Mouse (Mus musculus) intestine, embryonic 16.5 days (tissue): Measurements from ENCODE around the gene Wdr59. TPM values are rescaled to one million over a fixed set of nuclear protein-coding genes. Genes with fewer than 3 reads are reported as not detected.

Experiments used
- ATAC-seq: fragments of 200-750 bp; cut with Nextera tagmentation; 2 replicates; pipeline ENCODE4 v1.8.0; 2017; ENCODE audit warnings: moderate TSS enrichment, moderate library complexity
- H3K27ac ChIP-seq: fragments of 300-500 bp; sonication (generic); 2 replicates; pipeline ENCODE4 v1.5.1; 2014; ENCODE audit warnings: mild to moderate bottlenecking, low read length
- H3K27me3 ChIP-seq: fragments of 300-500 bp; sonication (generic); replicated peaks from 2 replicates; pipeline ENCODE4 v1.6.1; 2014; ENCODE audit warnings: low read length, control low read depth, mixed read lengths; ENCODE audit not compliant: control insufficient read depth, insufficient read depth
- H3K36me3 ChIP-seq: fragments of 300-500 bp; sonication (generic); 2 replicates; pipeline ENCODE4 v1.6.1; 2014; ENCODE audit warnings: low read length, control low read depth; ENCODE audit not compliant: control insufficient read depth, insufficient read depth
- H3K4me1 ChIP-seq: fragments of 300-500 bp; sonication (generic); 2 replicates; pipeline ENCODE4 v1.6.1; 2014; ENCODE audit warnings: low read length, control low read depth, mixed read lengths; ENCODE audit not compliant: control insufficient read depth, insufficient read depth
- H3K4me2 ChIP-seq: fragments of 300-500 bp; sonication (generic); 2 replicates; pipeline ENCODE4 v1.6.1; 2014; ENCODE audit warnings: low read depth, low read length, control low read depth
- H3K4me3 ChIP-seq: fragments of 300-500 bp; sonication (generic); 2 replicates; pipeline ENCODE4 v1.5.1; 2014; ENCODE audit warnings: mild to moderate bottlenecking, low read length
- H3K9ac ChIP-seq: fragments of 300-500 bp; sonication (generic); 2 replicates; pipeline ENCODE4 v1.6.1; 2014; ENCODE audit warnings: low read depth, low read length
- H3K9me3 ChIP-seq: fragments of 300-500 bp; sonication (generic); 2 replicates; pipeline ENCODE4 v1.6.1; 2016; ENCODE audit warnings: low read length, control low read depth; ENCODE audit not compliant: control insufficient read depth
- WGBS: fragments of 180-500 bp; shearing (Covaris S2); extraction: QIAGEN DNeasy Blood & Tissue Kit; methylation state at CpG from one replicate; pipeline ENCODE4 v1.1.7; 2014; 5-methylcytosine and 5-hydroxymethylcytosine counted together
- polyA plus RNA-seq: library from polyadenylated mRNA; unstranded; fragments of >200 nt; fragmentation: Nextera tagmentation; extraction: Ambion mirVana; gene quantifications from 2 replicates; pipeline ENCODE4 v1.2.1, GENCODE M21; 2015

Gene Wdr59
- 4.3 and 4.4 TPM in 2 replicates for polyA plus RNA-seq

DNA sequence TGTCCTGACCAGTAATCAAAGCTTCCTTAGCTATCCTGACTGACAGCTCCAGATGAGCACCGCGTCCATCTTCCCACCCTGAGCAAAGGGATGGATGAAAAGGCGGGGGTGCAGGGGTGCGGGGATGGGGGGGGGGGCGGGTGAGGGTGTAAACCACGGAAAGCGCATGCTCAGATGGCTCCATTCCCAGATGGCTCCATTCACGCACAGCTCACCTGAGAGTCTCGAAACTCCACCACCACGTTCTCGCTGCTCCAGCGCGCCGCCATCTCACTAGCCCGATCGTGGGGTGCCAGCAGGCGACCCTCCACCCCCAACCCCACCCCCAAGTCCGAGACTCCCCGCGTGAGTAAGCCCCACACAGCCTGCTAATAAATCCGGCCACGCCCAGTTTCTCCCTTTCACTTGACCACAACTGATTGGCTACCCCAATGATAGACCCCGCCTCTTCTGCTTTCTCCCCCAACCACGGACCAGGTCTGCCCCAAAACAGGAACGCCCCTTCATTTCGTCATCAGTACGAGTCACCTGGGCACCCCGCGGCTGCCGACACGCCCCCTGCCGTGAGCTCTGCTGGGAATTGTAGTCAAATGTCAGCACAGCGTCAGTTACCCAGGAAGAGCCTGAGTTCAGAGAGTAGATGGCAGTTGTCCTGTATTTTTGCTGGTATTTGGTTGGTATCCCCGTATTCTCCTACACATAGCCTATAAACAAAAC is at the start of gene Wdr59:
TSS of gene Wdr59 (minus strand) at position 380 of the 717 bp plus-strand sequence.
- Histone ChIP-seq H3K36me3 (no peaks in the 10 kb centered on the region), H3K4me2 (peak within 1 kb of the TSS; percentile 75), H3K27ac (no peak within 1 kb of the TSS), H3K4me1 (peaks cover 8% of the 10 kb centered on the region), H3K27me3 (no peaks in the 10 kb centered on the region), H3K9me3 (no peaks in the 10 kb centered on the region), H3K4me3 (peak within 1 kb of the TSS; percentile 70), H3K9ac (peak within 1 kb of the TSS; percentile 73)
- peak; percentile 99 for ATAC-seq
- 1% methylated on average over 34 of the region's 34 CpGs for WGBS

DNA sequence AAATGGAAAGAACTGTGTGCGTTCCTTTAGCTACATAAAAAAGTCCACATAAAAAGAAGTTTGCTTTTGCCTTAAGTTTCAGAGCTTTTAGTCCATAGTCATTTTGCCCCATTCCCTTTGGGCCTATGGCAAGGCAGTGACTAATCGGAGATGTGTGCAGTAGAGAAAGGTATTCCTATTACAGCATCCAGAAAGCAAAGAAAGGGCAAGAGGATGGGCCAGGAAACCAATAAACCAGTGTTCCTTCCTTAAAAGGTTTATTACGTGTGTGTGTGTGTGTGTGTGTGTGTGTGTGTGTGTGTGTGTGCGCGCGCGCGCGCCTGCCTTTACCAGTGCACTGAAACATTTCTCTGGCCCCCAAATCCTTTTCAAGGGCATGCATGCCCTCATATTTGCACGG is 49.8 kb upstream of the Wdr59 start:
- Histone ChIP-seq H3K9ac (no peak overlapping the region), H3K27me3 (no peaks in the 10 kb centered on the region), H3K36me3 (no peaks in the 10 kb centered on the region), H3K4me2 (no peak overlapping the region), H3K4me3 (no peak overlapping the region), H3K27ac (no peak overlapping the region), H3K4me1 (peaks cover 28% of the 10 kb centered on the region), H3K9me3 (no peaks in the 10 kb centered on the region)
- peak; percentile 35; the same call in 1 of the 2 replicates for ATAC-seq
- WGBS: 77% methylated on average over 10 of the region's 10 CpGs

DNA sequence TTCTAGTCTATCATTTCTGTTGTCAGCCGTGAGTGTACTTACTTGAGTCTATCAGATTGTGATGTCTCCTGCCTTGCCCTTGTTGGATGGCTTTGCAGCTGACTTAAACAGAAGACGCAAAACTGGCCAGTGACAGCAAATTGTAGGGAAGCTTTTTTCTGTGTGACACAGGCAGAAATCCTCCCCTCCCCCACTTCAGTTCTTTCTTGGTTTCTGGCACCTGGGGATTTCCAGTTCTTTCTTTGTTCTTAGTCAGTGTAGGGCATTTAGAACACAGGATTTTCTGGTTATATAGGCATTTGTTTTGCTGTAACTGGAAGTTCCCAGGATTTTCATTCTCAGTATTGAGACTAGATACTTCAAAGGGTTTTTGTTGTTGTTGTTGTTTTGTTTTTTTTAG is 48.5 kb upstream of the Wdr59 start:
- Histone ChIP-seq H3K9ac (no peak overlapping the region), H3K4me1 (peaks cover 28% of the 10 kb centered on the region), H3K9me3 (no peaks in the 10 kb centered on the region), H3K36me3 (no peaks in the 10 kb centered on the region), H3K4me3 (no peak overlapping the region), H3K4me2 (no peak overlapping the region), H3K27ac (no peak overlapping the region), H3K27me3 (no peaks in the 10 kb centered on the region)
- WGBS: 72% methylated on average over 2 of the region's 2 CpGs
- no peak for ATAC-seq

DNA sequence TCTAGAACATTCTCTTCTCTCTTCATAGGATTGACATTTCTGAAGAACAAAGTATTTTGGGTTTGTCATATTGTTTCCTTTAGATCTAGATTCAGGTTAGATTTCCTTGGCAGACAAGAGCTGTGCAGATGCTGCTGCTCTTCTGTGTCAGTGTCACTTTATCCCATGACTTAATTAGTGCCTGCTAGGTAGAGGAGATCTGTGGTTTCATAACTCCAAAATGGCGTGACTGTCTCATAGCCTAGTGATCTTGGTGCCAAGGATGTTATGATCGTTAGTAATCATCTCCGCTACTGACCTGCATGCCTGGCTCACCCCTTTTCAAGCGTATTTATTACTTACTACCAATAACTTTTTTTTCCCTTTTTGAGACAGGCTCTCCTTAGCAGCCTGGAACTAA is 48.0 kb upstream of the Wdr59 start:
- no peak overlapping the region for H3K27ac ChIP-seq
- 86% methylated on average over 4 of the region's 4 CpGs for WGBS
- H3K4me1 ChIP-seq: peaks cover 31% of the 10 kb centered on the region
- no peak overlapping the region for H3K4me3 ChIP-seq
- H3K9me3 ChIP-seq: no peaks in the 10 kb centered on the region
- H3K27me3 ChIP-seq: no peaks in the 10 kb centered on the region
- no peaks in the 10 kb centered on the region for H3K36me3 ChIP-seq
- H3K4me2 ChIP-seq: no peak overlapping the region
- ATAC-seq: no peak
- no peak overlapping the region for H3K9ac ChIP-seq

DNA sequence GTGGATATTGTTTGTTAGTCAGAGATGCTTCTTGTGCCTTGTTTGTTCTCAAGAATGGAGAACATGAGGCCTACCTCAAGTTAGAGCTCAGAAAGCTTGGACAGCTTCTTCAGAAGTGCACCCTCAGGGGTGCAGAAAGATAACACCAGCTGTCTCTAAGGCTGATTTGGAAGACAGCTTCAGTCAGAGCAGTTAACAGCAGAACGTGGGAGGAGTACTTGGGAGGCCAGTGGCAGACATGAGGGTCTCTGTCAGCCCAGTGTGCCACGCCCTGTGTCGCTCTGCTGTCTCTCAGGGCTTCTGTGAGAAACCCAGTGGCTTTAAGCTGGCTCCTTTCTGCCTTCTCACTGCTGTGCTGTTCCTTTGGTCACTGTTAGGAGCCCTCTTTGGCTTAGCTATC is 46.1 kb upstream of the Wdr59 start:
- 54% methylated on average over 3 of the region's 3 CpGs for WGBS
- H3K27me3 ChIP-seq: no peaks in the 10 kb centered on the region
- ATAC-seq: no peak
- no peaks in the 10 kb centered on the region for H3K9me3 ChIP-seq
- H3K4me2 ChIP-seq: no peak overlapping the region
- no peak overlapping the region for H3K27ac ChIP-seq
- H3K4me3 ChIP-seq: no peak overlapping the region
- no peak overlapping the region for H3K9ac ChIP-seq
- H3K36me3 ChIP-seq: no peaks in the 10 kb centered on the region
- peaks cover 26% of the 10 kb centered on the region for H3K4me1 ChIP-seq

DNA sequence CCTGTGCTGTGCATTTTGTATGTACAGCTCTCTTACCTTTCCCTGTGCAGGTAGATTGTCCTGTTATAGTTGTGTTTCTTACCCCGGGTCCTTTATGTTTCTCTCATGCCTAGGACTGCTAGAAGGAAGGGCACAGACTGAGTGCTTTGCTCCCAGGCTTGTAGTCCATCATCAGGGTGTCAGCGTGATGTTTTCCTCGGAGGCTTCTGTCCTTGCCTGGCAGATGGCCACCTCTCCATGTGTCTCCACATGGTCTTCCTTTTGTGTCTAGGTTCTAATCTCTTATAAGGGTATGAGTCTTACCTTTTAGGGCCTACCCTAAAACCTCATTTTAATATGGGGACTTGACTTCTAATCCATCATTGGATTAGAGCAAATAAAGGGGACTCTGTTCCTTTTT is 45.7 kb upstream of the Wdr59 start:
- no peaks in the 10 kb centered on the region for H3K9me3 ChIP-seq
- H3K4me2 ChIP-seq: no peak overlapping the region
- no peak overlapping the region for H3K4me3 ChIP-seq
- no peak for ATAC-seq
- H3K27ac ChIP-seq: no peak overlapping the region
- no peak overlapping the region for H3K9ac ChIP-seq
- H3K4me1 ChIP-seq: peaks cover 26% of the 10 kb centered on the region
- no peaks in the 10 kb centered on the region for H3K27me3 ChIP-seq
- 51% methylated on average over 3 of the region's 3 CpGs for WGBS
- H3K36me3 ChIP-seq: no peaks in the 10 kb centered on the region

DNA sequence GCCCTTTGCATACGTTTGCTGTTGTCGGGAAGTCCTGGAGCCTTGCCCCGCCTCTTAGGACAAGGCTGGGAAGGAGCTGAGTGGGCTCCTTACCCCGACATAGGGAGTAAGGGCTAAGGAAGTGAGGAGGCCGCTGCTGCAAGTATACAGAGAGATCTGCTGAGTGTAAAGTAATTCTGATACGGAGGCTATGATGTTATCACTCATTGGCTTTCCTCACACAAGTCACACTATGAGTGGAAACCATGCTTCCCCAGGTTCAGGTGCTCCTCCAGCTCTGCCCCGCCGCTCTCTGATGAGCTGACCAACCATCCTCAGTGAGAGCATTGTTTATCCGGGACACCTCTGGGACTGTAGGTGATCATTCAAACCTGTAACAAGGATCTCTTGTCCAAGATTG is 44.4 kb upstream of the Wdr59 start:
- Histone ChIP-seq H3K9ac (no peak overlapping the region), H3K4me2 (no peak overlapping the region), H3K36me3 (no peaks in the 10 kb centered on the region), H3K4me1 (peaks cover 17% of the 10 kb centered on the region), H3K4me3 (no peak overlapping the region), H3K27me3 (no peaks in the 10 kb centered on the region), H3K27ac (no peak overlapping the region), H3K9me3 (no peaks in the 10 kb centered on the region)
- WGBS: 62% methylated on average over 9 of the region's 9 CpGs
- no peak for ATAC-seq

DNA sequence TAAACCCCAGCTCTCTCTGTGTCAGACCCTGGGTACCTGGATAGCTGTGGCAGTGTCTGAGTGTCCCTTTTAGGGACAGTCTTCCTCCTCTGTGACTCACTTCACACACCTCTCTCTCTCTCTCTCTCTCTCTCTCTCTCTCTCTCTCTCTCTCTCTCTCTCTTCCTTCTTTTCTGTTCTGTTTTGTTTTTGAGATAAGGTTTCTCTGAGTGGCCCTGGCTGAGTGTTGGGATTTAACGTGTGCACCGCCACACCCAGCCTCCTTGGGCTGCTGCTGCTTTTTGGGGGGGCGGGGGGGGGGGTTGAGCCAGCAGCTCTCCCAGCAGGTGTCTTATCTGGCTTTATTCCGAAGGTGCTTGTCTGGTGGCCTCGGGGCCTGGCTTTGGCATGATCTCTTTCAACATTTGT is 43.9 kb upstream of the Wdr59 start:
- Histone ChIP-seq H3K27ac (no peak overlapping the region), H3K27me3 (no peaks in the 10 kb centered on the region), H3K4me2 (no peak overlapping the region), H3K36me3 (no peaks in the 10 kb centered on the region), H3K4me3 (no peak overlapping the region), H3K9me3 (no peaks in the 10 kb centered on the region), H3K4me1 (peaks cover 17% of the 10 kb centered on the region), H3K9ac (no peak overlapping the region)
- 32% methylated on average over 5 of the region's 5 CpGs for WGBS
- peak; percentile 41 for ATAC-seq

DNA sequence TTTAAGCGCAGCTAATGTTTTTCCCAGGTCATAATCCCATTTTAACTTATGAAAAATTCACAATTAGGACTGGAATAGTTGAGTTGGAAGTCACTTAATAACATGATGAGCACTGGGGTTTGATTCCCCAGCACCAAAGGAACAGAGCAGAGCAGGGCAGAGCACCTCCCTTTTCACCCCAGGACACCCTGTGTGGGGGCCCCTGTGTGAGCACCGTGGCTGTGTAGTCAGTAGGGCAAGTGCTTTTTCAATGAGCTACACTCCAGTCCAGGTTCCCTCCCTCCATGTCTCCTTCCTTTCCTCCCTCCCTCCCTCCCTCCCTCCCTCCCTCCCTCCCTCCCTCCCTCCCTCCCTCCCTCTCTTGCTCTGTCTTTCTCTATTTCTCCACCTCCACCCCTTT is 42.2 kb upstream of the Wdr59 start:
- Histone ChIP-seq H3K36me3 (no peaks in the 10 kb centered on the region), H3K27ac (no peak overlapping the region), H3K4me3 (no peak overlapping the region), H3K4me1 (peaks cover 24% of the 10 kb centered on the region), H3K4me2 (no peak overlapping the region), H3K9me3 (no peaks in the 10 kb centered on the region), H3K27me3 (no peaks in the 10 kb centered on the region), H3K9ac (no peak overlapping the region)
- ATAC-seq: no peak
- WGBS: 76% methylated on average over 2 of the region's 2 CpGs

DNA sequence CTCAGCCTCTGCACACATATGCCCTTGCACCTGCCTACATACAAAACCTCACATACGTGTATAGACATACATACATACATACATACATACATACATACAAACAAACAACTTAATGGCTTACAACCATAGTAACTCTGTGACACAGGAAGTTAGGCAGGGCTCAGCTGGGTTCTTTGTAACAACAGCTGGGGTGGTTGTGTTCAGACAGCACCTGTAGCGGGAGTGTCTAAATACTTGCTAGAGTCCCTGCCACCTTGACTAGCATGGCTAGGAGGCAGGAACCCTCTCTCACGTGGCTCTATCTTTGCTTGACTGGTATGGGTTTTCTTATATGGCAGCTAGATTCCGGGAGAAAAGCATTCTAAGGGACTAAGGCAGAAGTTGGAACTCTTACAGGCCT is 41.8 kb upstream of the Wdr59 start:
- H3K27ac ChIP-seq: no peak overlapping the region
- no peak overlapping the region for H3K4me3 ChIP-seq
- H3K4me1 ChIP-seq: peaks cover 26% of the 10 kb centered on the region
- H3K27me3 ChIP-seq: no peaks in the 10 kb centered on the region
- WGBS: 88% methylated on average over 4 of the region's 4 CpGs
- no peaks in the 10 kb centered on the region for H3K9me3 ChIP-seq
- no peaks in the 10 kb centered on the region for H3K36me3 ChIP-seq
- ATAC-seq: no peak
- H3K4me2 ChIP-seq: no peak overlapping the region
- no peak overlapping the region for H3K9ac ChIP-seq
